Mouse (Mus musculus) liver, embryonic 12.5 days (tissue): ENCODE data around the gene Eif4b. TPM values are rescaled to one million over a fixed set of nuclear protein-coding genes. Genes with fewer than 3 reads are reported as not detected.
A peak's percentile ranks its signal among the peaks of the same experiment; 100 is the strongest.

ENCODE experiments used
- ATAC-seq: fragments of 200-750 bp; cut with Nextera tagmentation; 2 replicates; pipeline ENCODE4 v1.8.0; 2017; ENCODE audit warnings: moderate number of reproducible peaks, mild to moderate bottlenecking, moderate library complexity
- H3K27ac ChIP-seq: fragments of 300-500 bp; sonication (generic); 2 replicates; pipeline ENCODE4 v1.5.1; 2016; ENCODE audit warnings: mild to moderate bottlenecking
- H3K27me3 ChIP-seq: fragments of 300-500 bp; sonication (generic); replicated peaks from 2 replicates; pipeline ENCODE4 v1.6.1; 2016; ENCODE audit warnings: mild to moderate bottlenecking, moderate library complexity
- H3K36me3 ChIP-seq: fragments of 300-500 bp; sonication (generic); 2 replicates; pipeline ENCODE4 v1.6.1; 2016; ENCODE audit warnings: mild to moderate bottlenecking, moderate library complexity
- H3K4me1 ChIP-seq: fragments of 300-500 bp; sonication (generic); 2 replicates; pipeline ENCODE4 v1.6.1; 2016
- H3K4me2 ChIP-seq: fragments of 300-500 bp; sonication (generic); 2 replicates; pipeline ENCODE4 v1.6.1; 2016; ENCODE audit warnings: mild to moderate bottlenecking, moderate library complexity
- H3K4me3 ChIP-seq: fragments of 300-500 bp; sonication (generic); 2 replicates; pipeline ENCODE4 v1.5.1; 2016; ENCODE audit warnings: mild to moderate bottlenecking, moderate library complexity
- H3K9ac ChIP-seq: fragments of 300-500 bp; sonication (generic); 2 replicates; pipeline ENCODE4 v1.6.1; 2016; ENCODE audit warnings: mild to moderate bottlenecking, moderate library complexity
- H3K9me3 ChIP-seq: fragments of 300-500 bp; sonication (generic); replicated peaks from 2 replicates; pipeline ENCODE4 v1.6.1; 2016; ENCODE audit warnings: mild to moderate bottlenecking, moderate library complexity
- WGBS: fragments of 180-500 bp; shearing (Covaris S2); methylation state at CpG from one replicate; pipeline ENCODE4 v1.1.7; 2016; ENCODE audit not compliant: insufficient replicate concordance; 5-methylcytosine and 5-hydroxymethylcytosine counted together
- polyA plus RNA-seq: library from polyadenylated mRNA; unstranded; fragments of >200 nt; fragmentation: Nextera tagmentation; extraction: Ambion mirVana; gene quantifications from 2 replicates; pipeline ENCODE4 v1.2.1, GENCODE M21; 2016

Eif4b gene
- polyA plus RNA-seq, 1 experiment from 2014 or later = 91.7 TPM

DNA sequence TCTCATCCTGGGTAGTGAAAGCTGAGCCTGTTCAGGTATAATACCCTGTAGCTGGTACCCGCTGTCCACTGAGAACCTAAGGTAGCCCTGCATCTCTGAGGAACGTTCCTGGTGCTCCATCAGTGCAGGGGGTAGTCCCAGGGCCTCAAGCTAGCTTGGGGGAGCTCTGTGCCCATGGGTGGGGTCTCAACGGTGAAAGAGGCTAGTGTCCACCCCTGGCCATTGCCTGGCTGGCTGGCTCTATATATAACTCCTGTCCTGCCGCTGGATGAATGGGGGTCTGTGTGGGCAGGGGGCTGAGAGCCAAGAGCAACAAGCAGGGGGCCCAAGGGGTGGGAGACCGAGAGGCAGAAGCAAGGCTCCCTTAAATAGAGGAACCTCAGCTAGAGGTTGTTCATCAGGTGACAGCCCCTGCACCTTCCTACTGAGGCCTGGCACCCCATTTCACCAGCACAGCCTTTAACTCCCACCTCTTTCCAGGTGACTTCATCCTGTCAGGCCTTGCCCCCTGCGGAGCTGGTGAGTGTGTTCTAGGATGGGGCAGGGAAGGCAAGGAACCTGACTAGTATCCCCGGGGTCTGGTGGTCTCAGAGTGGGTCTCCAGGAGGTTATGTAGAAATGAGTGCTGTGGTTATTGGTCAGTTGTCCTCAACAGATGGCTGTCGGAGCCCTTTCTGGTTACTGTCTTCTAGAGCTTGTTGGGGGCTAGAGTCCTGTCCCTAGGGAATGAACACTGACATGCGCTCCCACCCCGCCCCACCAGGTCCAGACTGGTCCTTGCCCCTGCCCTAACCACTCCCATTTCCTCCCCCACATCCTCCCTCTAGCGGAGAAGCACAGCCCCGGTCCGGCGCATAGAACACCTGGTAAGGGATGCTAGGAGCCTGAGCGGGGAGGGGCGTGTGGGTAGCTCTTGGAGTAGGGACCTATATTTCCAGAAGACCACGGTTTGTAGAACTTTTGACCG lies 32.5 kb downstream of the Eif4b start:
- Histone ChIP-seq H3K4me1 (peaks cover 64% of the 10 kb centered on the region), H3K4me2 (peak overlapping the region; percentile 71), H3K27me3 (peaks cover 76% of the 10 kb centered on the region), H3K9me3 (no peaks in the 10 kb centered on the region), H3K4me3 (peak overlapping the region; percentile 43; the same call in 1 of the 2 replicates), H3K9ac (no peak overlapping the region), H3K36me3 (peaks cover 12% of the 10 kb centered on the region; the same call in 1 of the 2 replicates), H3K27ac (no peak overlapping the region)
- WGBS = 21% methylated on average over 18 of the region's 18 CpGs
- no peak for ATAC-seq

- WGBS = 23% methylated on average over 38 of the region's 38 CpGs
- Histone ChIP-seq H3K4me3 (peak overlapping the region; percentile 43), H3K27me3 (peaks cover 70% of the 10 kb centered on the region), H3K4me2 (peak overlapping the region; percentile 71), H3K9ac (peak overlapping the region; percentile 29; the same call in 1 of the 2 replicates), H3K27ac (no peak overlapping the region), H3K4me1 (peaks cover 55% of the 10 kb centered on the region), H3K36me3 (peaks cover 15% of the 10 kb centered on the region; the same call in 1 of the 2 replicates), H3K9me3 (no peaks in the 10 kb centered on the region)
- peak; percentile 6; the same call in 1 of the 2 replicates for ATAC-seq
Measured at GRCm38 (mm10) chr15:102106754-102107456, 33.3 kb downstream of the Eif4b start.

DNA sequence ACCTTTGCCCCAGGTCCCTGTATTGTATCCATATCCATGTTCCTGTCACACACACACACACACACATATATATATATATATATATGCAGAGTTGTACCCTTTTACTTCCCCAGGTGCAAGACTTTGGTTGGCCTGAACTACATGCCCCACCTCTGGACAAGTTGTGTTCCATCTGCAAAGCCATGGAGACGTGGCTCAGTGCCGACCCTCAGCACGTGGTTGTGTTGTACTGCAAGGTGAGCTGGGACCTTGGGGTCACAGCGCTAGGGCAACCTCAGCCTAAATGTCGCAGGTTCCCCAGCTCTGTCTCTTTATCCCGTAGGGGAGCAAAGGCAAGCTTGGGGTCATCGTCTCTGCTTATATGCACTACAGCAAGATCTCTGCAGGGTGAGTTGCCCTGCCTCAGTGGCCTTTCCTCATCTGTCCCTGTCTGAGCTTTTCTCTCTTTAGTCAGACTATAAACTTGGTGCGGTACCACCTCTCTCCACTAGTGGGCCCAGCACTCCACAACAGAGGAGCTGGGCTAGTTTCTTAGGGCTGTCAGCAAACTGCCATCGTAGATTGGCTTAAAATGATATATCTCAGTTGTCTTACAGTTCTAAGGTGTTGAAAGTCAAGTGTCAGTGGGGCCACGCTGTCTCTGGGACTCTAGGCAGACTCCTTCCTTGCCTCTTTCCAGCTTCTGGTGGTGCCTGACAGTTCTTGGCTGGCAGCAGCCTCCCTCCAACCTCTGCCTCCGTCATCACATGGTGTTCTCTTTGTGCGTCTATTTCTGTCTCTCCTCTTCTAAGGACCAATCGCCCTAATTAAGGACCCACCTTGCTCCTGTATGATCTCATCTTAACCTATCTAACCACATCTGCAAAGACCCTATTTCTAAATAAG lies 34.4 kb downstream of the Eif4b start:
- no peak overlapping the region for H3K4me3 ChIP-seq
- no peaks in the 10 kb centered on the region for H3K9me3 ChIP-seq
- no peak; the same call in 1 of the 2 replicates for ATAC-seq
- peaks cover 60% of the 10 kb centered on the region for H3K27me3 ChIP-seq
- peak overlapping the region; percentile 71 for H3K4me2 ChIP-seq
- WGBS = 44% methylated on average over 13 of the region's 13 CpGs
- no peak overlapping the region for H3K27ac ChIP-seq
- H3K9ac ChIP-seq = no peak overlapping the region
- H3K36me3 ChIP-seq = peaks cover 20% of the 10 kb centered on the region; the same call in 1 of the 2 replicates
- H3K4me1 ChIP-seq = peaks cover 45% of the 10 kb centered on the region

DNA sequence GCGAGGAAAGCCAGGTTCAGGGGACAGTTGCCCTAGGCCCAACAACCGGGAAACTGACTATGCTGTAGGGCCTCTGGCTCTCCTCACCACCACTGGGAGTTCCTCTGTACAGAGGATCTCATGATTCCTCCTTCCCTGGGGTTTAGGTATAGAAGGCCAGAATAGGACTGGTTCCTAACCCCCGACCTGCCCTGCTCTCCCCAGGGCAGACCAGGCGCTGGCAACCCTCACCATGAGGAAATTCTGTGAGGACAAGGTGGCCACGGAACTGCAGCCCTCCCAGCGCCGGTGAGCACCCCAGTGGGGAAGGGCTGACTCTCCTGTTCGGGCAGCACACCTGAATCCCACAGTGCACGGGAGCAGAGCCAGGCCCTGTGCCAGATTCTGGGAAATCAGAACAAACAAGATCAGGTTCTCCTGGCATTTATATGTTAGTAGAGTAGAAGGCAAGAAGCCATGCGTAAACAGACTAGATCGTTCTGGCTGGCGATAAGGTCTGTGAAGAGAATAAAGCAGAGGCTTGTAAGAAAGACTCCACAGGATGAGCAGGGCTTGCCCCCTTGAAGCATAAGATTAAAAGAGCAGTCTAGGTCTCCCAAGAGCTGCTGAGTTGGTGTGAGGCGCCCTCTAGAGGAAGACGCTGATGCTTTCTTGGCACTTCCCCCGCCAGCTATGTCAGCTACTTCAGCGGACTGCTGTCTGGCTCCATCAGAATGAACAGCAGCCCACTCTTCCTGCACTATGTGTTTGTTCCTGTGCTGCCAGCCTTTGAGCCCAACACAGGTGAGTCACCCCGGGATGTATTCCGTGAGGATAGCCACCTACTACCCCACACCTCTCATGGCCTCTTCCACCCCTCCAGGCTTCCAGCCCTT lies 35.3 kb downstream of the Eif4b start:
- no peak overlapping the region for H3K4me2 ChIP-seq
- H3K9me3 ChIP-seq = no peaks in the 10 kb centered on the region
- H3K27me3 ChIP-seq = peaks cover 50% of the 10 kb centered on the region
- H3K9ac ChIP-seq = no peak overlapping the region
- peaks cover 20% of the 10 kb centered on the region; the same call in 1 of the 2 replicates for H3K36me3 ChIP-seq
- no peak overlapping the region for H3K4me3 ChIP-seq
- H3K4me1 ChIP-seq = peaks cover 36% of the 10 kb centered on the region
- no peak for ATAC-seq
- H3K27ac ChIP-seq = no peak overlapping the region
- WGBS = 49% methylated on average over 18 of the region's 18 CpGs

DNA sequence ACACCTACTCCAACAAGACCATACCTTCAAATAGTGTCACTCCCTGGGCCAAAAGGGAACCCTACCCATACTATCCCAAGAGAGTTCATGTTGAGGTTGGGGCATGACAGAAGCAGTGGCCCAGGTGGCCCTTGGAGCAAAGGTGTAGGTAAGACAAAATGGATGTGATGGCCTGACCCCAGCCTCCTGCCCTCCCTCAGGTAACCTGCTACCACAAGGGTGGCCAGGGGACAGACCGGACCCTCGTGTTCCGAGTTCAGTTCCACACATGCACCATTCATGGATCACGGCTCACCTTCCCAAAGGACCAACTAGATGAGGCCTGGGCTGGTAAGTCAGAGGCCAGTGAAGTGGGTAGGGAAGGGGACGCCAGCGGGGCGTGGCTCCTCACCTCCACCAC lies 36.7 kb downstream of the Eif4b start:
- 86% methylated on average over 7 of the region's 7 CpGs for WGBS
- H3K27me3 ChIP-seq = peaks cover 36% of the 10 kb centered on the region
- no peak overlapping the region for H3K27ac ChIP-seq
- H3K4me3 ChIP-seq = no peak overlapping the region
- peaks cover 24% of the 10 kb centered on the region for H3K36me3 ChIP-seq
- no peak overlapping the region for H3K9ac ChIP-seq
- ATAC-seq = no peak
- peaks cover 26% of the 10 kb centered on the region for H3K4me1 ChIP-seq
- H3K9me3 ChIP-seq = no peaks in the 10 kb centered on the region
- H3K4me2 ChIP-seq = no peak overlapping the region

DNA sequence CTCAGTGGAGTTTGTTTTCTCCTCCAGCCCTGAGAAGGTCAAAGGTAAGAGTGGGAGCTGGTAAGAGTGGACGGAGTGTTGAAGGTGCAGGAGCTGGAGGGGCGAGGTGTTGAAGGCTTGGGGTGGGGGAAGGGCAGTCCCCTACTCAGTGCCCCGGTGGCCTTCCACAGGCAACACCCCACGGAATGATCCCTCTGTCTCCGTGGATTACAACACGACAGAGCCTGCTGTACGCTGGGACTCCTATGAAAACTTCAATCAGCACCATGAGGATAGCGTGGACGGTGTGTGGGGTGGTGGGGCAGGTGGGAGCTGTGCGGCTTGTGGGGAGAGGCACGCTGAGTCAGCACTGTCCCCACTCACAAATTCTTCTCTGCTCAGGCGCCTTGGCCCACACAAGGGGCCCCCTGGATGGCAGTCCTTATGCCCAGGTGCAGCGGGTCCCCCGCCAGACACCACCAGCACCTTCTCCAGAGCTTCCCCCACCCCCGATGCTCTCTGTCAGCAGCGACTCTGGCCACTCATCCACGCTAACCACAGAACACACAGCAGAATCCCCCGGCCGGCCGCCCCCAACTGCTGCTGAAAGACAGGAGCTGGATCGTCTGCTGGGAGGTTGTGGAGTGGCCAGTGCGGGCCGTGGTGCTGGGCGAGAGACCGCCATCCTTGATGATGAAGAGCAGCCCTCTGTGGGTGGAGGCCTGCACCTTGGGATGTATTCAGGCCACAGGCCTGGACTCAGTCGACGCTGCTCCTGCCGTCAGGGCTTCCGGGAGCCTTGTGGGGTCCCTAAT lies 37.3 kb downstream of the Eif4b start:
- no peak overlapping the region for H3K9ac ChIP-seq

DNA sequence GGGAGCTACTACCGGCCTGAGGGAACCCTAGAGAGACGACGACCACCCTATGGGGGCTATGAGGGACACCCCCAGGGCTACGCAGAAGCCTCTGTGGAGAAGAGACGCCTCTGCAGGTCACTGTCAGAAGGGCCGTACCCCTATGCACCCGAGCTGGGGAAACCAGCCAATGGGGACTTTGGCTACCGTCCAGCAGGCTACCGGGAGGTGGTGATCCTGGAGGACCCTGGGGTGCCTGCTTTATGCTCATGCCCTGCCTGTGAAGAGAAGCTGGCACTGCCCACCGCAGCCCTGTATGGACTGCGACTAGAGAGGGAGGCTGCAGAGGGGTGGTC lies 37.9 kb downstream of the Eif4b start:
- WGBS = 79% methylated on average over 11 of the region's 11 CpGs
- H3K4me1 ChIP-seq = peaks cover 22% of the 10 kb centered on the region
- H3K4me2 ChIP-seq = no peak overlapping the region
- H3K27me3 ChIP-seq = peaks cover 24% of the 10 kb centered on the region
- peaks cover 35% of the 10 kb centered on the region for H3K36me3 ChIP-seq
- no peak overlapping the region for H3K9ac ChIP-seq
- H3K27ac ChIP-seq = no peak overlapping the region
- no peak for ATAC-seq
- H3K4me3 ChIP-seq = no peak overlapping the region
- no peaks in the 10 kb centered on the region for H3K9me3 ChIP-seq

More for the DNA sequence above, 37.3 kb downstream of the Eif4b start:
- H3K9me3 ChIP-seq = no peaks in the 10 kb centered on the region
- no peak overlapping the region for H3K4me2 ChIP-seq
- no peak for ATAC-seq
- H3K36me3 ChIP-seq = peaks cover 30% of the 10 kb centered on the region
- H3K27ac ChIP-seq = no peak overlapping the region
- 63% methylated on average over 29 of the region's 29 CpGs for WGBS
- peaks cover 22% of the 10 kb centered on the region for H3K4me1 ChIP-seq
- H3K4me3 ChIP-seq = no peak overlapping the region
- peaks cover 30% of the 10 kb centered on the region for H3K27me3 ChIP-seq

GRCm38 (mm10) chr15:102112181-102112580 lies 38.6 kb downstream of the Eif4b start:
- Histone ChIP-seq H3K27ac (no peak overlapping the region), H3K4me2 (no peak overlapping the region), H3K4me3 (no peak overlapping the region), H3K9ac (no peak overlapping the region), H3K4me1 (peaks cover 15% of the 10 kb centered on the region), H3K36me3 (peaks cover 41% of the 10 kb centered on the region), H3K9me3 (no peaks in the 10 kb centered on the region), H3K27me3 (peaks cover 17% of the 10 kb centered on the region)
- WGBS = 85% methylated on average over 6 of the region's 6 CpGs
- no peak for ATAC-seq

GRCm38 (mm10) chr15:102112827-102113226 lies 39.3 kb downstream of the Eif4b start:
- H3K4me2 ChIP-seq = no peak overlapping the region
- H3K4me1 ChIP-seq = peaks cover 8% of the 10 kb centered on the region
- WGBS = 73% methylated on average over 8 of the region's 8 CpGs
- H3K36me3 ChIP-seq = peaks cover 47% of the 10 kb centered on the region
- no peaks in the 10 kb centered on the region for H3K9me3 ChIP-seq
- no peak overlapping the region for H3K9ac ChIP-seq
- no peak overlapping the region for H3K27ac ChIP-seq
- no peak overlapping the region for H3K4me3 ChIP-seq
- peaks cover 11% of the 10 kb centered on the region; the same call in 1 of the 2 replicates for H3K27me3 ChIP-seq
- ATAC-seq = no peak

DNA sequence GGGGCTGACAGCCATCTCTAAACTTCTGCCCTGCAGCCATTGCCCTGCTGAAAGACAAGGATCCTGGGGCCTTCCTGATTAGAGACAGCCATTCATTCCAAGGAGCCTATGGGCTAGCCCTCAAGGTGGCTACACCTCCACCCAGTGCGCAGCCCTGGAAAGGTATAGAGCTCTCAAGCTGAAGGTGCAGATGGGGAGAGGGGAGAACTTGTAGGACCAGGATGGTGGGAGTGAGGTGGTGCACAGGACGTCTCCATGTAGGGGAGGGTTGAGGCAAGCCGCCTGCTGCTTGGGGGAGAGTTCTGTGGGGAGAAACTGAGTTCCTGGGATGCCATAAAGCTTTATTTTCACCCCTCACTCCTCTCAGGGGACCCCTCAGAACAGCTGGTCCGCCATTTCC lies 40.1 kb downstream of the Eif4b start:
- Histone ChIP-seq H3K9ac (no peak overlapping the region), H3K36me3 (peaks cover 56% of the 10 kb centered on the region), H3K4me2 (no peak overlapping the region), H3K9me3 (no peaks in the 10 kb centered on the region), H3K27ac (no peak overlapping the region), H3K27me3 (peaks cover 10% of the 10 kb centered on the region; the same call in 1 of the 2 replicates), H3K4me1 (peaks cover 7% of the 10 kb centered on the region), H3K4me3 (no peak overlapping the region)
- no peak for ATAC-seq
- 78% methylated on average over 4 of the region's 4 CpGs for WGBS
